Mouse (Mus musculus): Measurements from ENCODE around the gene Wdr70. TPM values are rescaled to one million over a fixed set of nuclear protein-coding genes. Genes with fewer than 3 reads are reported as not detected.

Gene Wdr70
- polyA plus RNA-seq, 1 experiment from 2014 or later = 37.0 TPM

DNA sequence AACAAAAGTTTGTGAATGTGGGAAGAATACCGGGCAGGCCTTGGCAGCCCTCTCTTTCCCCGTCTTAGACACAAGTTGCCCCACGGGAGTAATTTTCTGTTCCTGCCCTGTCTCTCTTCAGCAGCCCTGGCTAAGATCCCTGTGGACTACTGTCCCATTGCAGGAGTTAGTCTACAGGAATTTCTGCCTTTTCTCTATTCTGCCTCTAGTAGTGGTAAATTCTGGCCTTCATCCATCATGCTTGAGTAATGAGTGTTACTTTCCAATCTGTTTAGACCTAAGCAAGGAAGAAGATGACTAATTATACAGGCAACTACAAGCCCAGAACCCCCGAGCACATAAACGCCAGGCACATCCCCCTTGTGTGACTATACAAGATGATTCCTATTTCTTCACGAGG lies 136.2 kb downstream of the Wdr70 start:
- H3K4me3 ChIP-seq (ENCODE audit: control insufficient read depth in 1 of 2, insufficient read depth in 1 of 2, low read depth in 1 of 2, low read length in 2 of 2) = no peak overlapping the region
- H3K9ac ChIP-seq (ENCODE audit: low read length) = no peak overlapping the region
- no peak for ATAC-seq (ENCODE audit: insufficient number of reproducible peaks, insufficient read depth, low FRiP score, low read depth)
- no peaks in the 10 kb centered on the region for H3K36me3 ChIP-seq (ENCODE audit: control insufficient read depth, insufficient read depth, low read length)
- 83% methylated on average over 6 of the region's 6 CpGs for WGBS
- H3K27me3 ChIP-seq (ENCODE audit: control insufficient read depth, insufficient read depth, low read length) = no peaks in the 10 kb centered on the region
- H3K4me1 ChIP-seq (ENCODE audit: control insufficient read depth in 2 of 2, insufficient read depth in 2 of 2, low read length in 2 of 2) = no peaks in the 10 kb centered on the region
- H3K4me2 ChIP-seq (ENCODE audit: low read length) = no peak overlapping the region
- no peaks in the 10 kb centered on the region for H3K9me3 ChIP-seq (ENCODE audit: control insufficient read depth, low read length)
- no peak overlapping the region for H3K27ac ChIP-seq (replicated peaks in 1 of 2; ENCODE audit: control insufficient read depth in 1 of 2, insufficient read depth in 1 of 2, low read depth in 2 of 2, low read length in 2 of 2)

DNA sequence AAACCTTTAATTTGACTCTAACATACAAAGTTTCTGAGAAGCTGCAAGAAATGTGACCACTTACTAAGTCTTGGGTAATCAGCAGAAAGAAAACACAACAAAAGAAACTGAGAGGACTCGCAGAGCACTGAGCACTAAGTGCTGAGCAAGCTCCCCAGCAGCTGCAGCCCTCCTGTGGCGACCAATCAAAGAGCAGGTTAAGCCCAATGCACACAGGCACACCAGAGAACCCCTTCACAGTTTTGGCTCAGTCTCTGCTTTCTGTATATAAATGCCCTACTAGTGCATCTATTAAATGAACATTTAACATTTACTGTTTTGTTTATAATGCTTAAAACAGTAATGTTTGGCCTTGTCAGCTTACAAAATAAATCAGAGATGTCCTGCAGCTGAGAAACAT lies 137.5 kb downstream of the Wdr70 start:
- H3K9ac ChIP-seq (ENCODE audit: low read length) = no peak overlapping the region
- H3K36me3 ChIP-seq (ENCODE audit: control insufficient read depth, insufficient read depth, low read length) = no peaks in the 10 kb centered on the region
- no peaks in the 10 kb centered on the region for H3K9me3 ChIP-seq (ENCODE audit: control insufficient read depth, low read length)
- ATAC-seq (ENCODE audit: insufficient number of reproducible peaks, insufficient read depth, low FRiP score, low read depth) = no peak
- H3K4me3 ChIP-seq (ENCODE audit: control insufficient read depth in 1 of 2, insufficient read depth in 1 of 2, low read depth in 1 of 2, low read length in 2 of 2) = no peak overlapping the region
- H3K27me3 ChIP-seq (ENCODE audit: control insufficient read depth, insufficient read depth, low read length) = no peaks in the 10 kb centered on the region
- WGBS = 42% methylated on average over 2 of the region's 2 CpGs
- no peak overlapping the region for H3K4me2 ChIP-seq (ENCODE audit: low read length)
- H3K4me1 ChIP-seq (ENCODE audit: control insufficient read depth in 2 of 2, insufficient read depth in 2 of 2, low read length in 2 of 2) = no peaks in the 10 kb centered on the region
- no peak overlapping the region for H3K27ac ChIP-seq (replicated peaks in 1 of 2; ENCODE audit: control insufficient read depth in 1 of 2, insufficient read depth in 1 of 2, low read depth in 2 of 2, low read length in 2 of 2)

DNA sequence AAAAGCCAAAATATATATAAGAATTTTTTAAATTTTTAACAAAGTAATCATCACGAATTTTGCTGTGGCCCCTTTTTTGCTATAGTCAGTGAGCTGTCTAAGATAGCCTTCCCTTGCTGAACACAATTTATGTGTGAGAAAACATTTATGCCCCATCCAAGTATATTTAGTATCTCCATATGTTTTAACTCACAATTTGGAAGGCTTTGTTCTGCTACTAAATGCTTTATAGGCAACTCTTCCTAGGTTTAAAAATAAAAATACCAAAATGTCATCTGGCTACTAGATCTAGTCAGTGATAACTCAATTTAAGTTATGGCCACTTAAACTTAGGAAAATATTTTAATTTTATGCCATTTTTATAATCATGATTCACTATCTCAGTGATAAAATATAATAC lies 142.1 kb downstream of the Wdr70 start:
- Histone ChIP-seq H3K27ac (replicated peaks in 1 of 2; ENCODE audit: control insufficient read depth in 1 of 2, insufficient read depth in 1 of 2, low read depth in 2 of 2, low read length in 2 of 2) (no peak overlapping the region), H3K27me3 (ENCODE audit: control insufficient read depth, insufficient read depth, low read length) (no peaks in the 10 kb centered on the region), H3K9ac (ENCODE audit: low read length) (no peak overlapping the region), H3K4me1 (ENCODE audit: control insufficient read depth in 2 of 2, insufficient read depth in 2 of 2, low read length in 2 of 2) (no peaks in the 10 kb centered on the region), H3K4me2 (ENCODE audit: low read length) (no peak overlapping the region), H3K4me3 (ENCODE audit: control insufficient read depth in 1 of 2, insufficient read depth in 1 of 2, low read depth in 1 of 2, low read length in 2 of 2) (no peak overlapping the region), H3K9me3 (ENCODE audit: control insufficient read depth, low read length) (no peaks in the 10 kb centered on the region), H3K36me3 (ENCODE audit: control insufficient read depth, insufficient read depth, low read length) (no peaks in the 10 kb centered on the region)
- no peak for ATAC-seq (ENCODE audit: insufficient number of reproducible peaks, insufficient read depth, low FRiP score, low read depth)
- 76% methylated on average over 1 of the region's 1 CpGs for WGBS

GRCm38 (mm10) chr15:7950561-7950960 lies 148.4 kb downstream of the Wdr70 start:
- no peaks in the 10 kb centered on the region for H3K9me3 ChIP-seq (ENCODE audit: control insufficient read depth, low read length)
- H3K36me3 ChIP-seq (ENCODE audit: control insufficient read depth, insufficient read depth, low read length) = no peaks in the 10 kb centered on the region
- H3K27me3 ChIP-seq (ENCODE audit: control insufficient read depth, insufficient read depth, low read length) = no peaks in the 10 kb centered on the region
- no peak for ATAC-seq (ENCODE audit: insufficient number of reproducible peaks, insufficient read depth, low FRiP score, low read depth)
- no peak overlapping the region for H3K9ac ChIP-seq (ENCODE audit: low read length)
- 87% methylated on average over 7 of the region's 7 CpGs for WGBS
- no peak overlapping the region for H3K4me3 ChIP-seq (ENCODE audit: control insufficient read depth in 1 of 2, insufficient read depth in 1 of 2, low read depth in 1 of 2, low read length in 2 of 2)
- H3K4me2 ChIP-seq (ENCODE audit: low read length) = no peak overlapping the region
- no peaks in the 10 kb centered on the region for H3K4me1 ChIP-seq (ENCODE audit: control insufficient read depth in 2 of 2, insufficient read depth in 2 of 2, low read length in 2 of 2)
- no peak overlapping the region for H3K27ac ChIP-seq (replicated peaks in 1 of 2; ENCODE audit: control insufficient read depth in 1 of 2, insufficient read depth in 1 of 2, low read depth in 2 of 2, low read length in 2 of 2)

GRCm38 (mm10) chr15:7941690-7942089 lies 157.3 kb downstream of the Wdr70 start:
- H3K4me2 ChIP-seq (ENCODE audit: low read length) = 0 out of 2 replicates have a peak overlapping the region, but pooled peaks have one; percentile 5
- no peaks in the 10 kb centered on the region for H3K36me3 ChIP-seq (ENCODE audit: control insufficient read depth, insufficient read depth, low read length)
- no peak for ATAC-seq (ENCODE audit: insufficient number of reproducible peaks, insufficient read depth, low FRiP score, low read depth)
- no peak overlapping the region for H3K4me3 ChIP-seq (ENCODE audit: control insufficient read depth in 1 of 2, insufficient read depth in 1 of 2, low read depth in 1 of 2, low read length in 2 of 2)
- H3K9me3 ChIP-seq (ENCODE audit: control insufficient read depth, low read length) = no peaks in the 10 kb centered on the region
- WGBS = 5% methylated on average over 3 of the region's 3 CpGs
- H3K9ac ChIP-seq (ENCODE audit: low read length) = no peak overlapping the region
- peaks cover 2 to 9% of the 10 kb centered on the region in 2 experiments; a peak in 3 of 4 replicates for H3K4me1 ChIP-seq (ENCODE audit: control insufficient read depth in 2 of 2, insufficient read depth in 2 of 2, low read length in 2 of 2)
- peak overlapping the region; percentile 45 to 49; a peak in 3 of 4 replicates for H3K27ac ChIP-seq (replicated peaks in 1 of 2; ENCODE audit: control insufficient read depth in 1 of 2, insufficient read depth in 1 of 2, low read depth in 2 of 2, low read length in 2 of 2)
- H3K27me3 ChIP-seq (ENCODE audit: control insufficient read depth, insufficient read depth, low read length) = no peaks in the 10 kb centered on the region

GRCm38 (mm10) chr15:7935571-7936165 lies 163.3 kb downstream of the Wdr70 start:
- no peak overlapping the region for H3K4me3 ChIP-seq (ENCODE audit: control insufficient read depth in 1 of 2, insufficient read depth in 1 of 2, low read depth in 1 of 2, low read length in 2 of 2)
- H3K27me3 ChIP-seq (ENCODE audit: control insufficient read depth, insufficient read depth, low read length) = no peaks in the 10 kb centered on the region
- peak; percentile 43; the same call in 1 of the 2 replicates for ATAC-seq (ENCODE audit: insufficient number of reproducible peaks, insufficient read depth, low FRiP score, low read depth)
- WGBS = 42% methylated on average over 7 of the region's 7 CpGs
- no peaks in the 10 kb centered on the region for H3K9me3 ChIP-seq (ENCODE audit: control insufficient read depth, low read length)
- no peaks in the 10 kb centered on the region for H3K36me3 ChIP-seq (ENCODE audit: control insufficient read depth, insufficient read depth, low read length)
- H3K9ac ChIP-seq (ENCODE audit: low read length) = no peak overlapping the region
- H3K27ac ChIP-seq (replicated peaks in 1 of 2; ENCODE audit: control insufficient read depth in 1 of 2, insufficient read depth in 1 of 2, low read depth in 2 of 2, low read length in 2 of 2) = no peak overlapping the region
- peaks cover 10 to 16% of the 10 kb centered on the region in 2 experiments for H3K4me1 ChIP-seq (ENCODE audit: control insufficient read depth in 2 of 2, insufficient read depth in 2 of 2, low read length in 2 of 2)
- no peak overlapping the region for H3K4me2 ChIP-seq (ENCODE audit: low read length)

DNA sequence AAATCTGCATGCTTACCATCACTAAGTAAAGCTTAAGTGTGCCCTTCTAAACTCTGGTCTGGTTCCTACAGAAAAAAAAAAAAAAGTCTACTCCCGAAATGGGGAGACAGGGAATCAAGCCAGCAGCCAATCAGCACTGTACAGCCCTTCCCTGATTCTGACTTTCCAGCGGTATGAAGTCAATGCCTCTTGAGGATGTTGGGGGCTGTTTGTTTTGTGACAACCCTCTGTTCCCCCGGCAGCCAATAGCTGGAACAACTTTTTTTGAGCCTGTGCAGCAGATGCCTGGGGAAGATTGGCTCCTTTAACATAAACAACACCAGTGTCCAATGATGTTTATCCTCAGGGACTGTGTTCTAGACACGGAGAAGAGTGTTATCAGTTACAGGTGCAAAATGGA lies 164.4 kb downstream of the Wdr70 start:
- peaks cover 10 to 16% of the 10 kb centered on the region in 2 experiments for H3K4me1 ChIP-seq (ENCODE audit: control insufficient read depth in 2 of 2, insufficient read depth in 2 of 2, low read length in 2 of 2)
- WGBS = 26% methylated on average over 4 of the region's 4 CpGs
- H3K27me3 ChIP-seq (ENCODE audit: control insufficient read depth, insufficient read depth, low read length) = no peaks in the 10 kb centered on the region
- ATAC-seq (ENCODE audit: insufficient number of reproducible peaks, insufficient read depth, low FRiP score, low read depth) = no peak
- peak overlapping the region; percentile 6 to 20; a peak in 2 of 4 replicates for H3K4me3 ChIP-seq (ENCODE audit: control insufficient read depth in 1 of 2, insufficient read depth in 1 of 2, low read depth in 1 of 2, low read length in 2 of 2)
- H3K4me2 ChIP-seq (ENCODE audit: low read length) = peak overlapping the region; percentile 65
- no peaks in the 10 kb centered on the region for H3K36me3 ChIP-seq (ENCODE audit: control insufficient read depth, insufficient read depth, low read length)
- no peak overlapping the region; a peak in 1 of 4 replicates for H3K27ac ChIP-seq (replicated peaks in 1 of 2; ENCODE audit: control insufficient read depth in 1 of 2, insufficient read depth in 1 of 2, low read depth in 2 of 2, low read length in 2 of 2)
- no peaks in the 10 kb centered on the region for H3K9me3 ChIP-seq (ENCODE audit: control insufficient read depth, low read length)
- H3K9ac ChIP-seq (ENCODE audit: low read length) = no peak overlapping the region

DNA sequence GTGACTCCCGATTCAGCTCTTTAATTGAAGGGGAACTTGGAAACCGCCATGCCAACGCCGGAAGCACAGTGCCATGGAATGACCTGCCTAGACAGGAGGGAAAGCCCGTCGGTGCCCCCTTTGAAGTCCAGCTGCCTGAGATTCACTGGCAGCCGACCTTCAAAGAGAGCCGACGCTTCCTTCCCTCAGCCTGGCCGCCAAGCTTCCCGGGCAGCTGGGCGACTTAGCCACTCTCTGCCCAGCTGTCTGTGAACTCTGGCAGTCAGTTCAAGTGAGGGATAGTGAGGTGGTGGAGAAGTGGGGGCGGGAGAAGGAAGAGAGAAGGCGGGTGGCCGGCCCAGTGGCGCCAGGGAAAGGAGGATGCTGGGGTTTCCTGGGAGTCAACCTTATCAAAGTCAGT lies 164.9 kb downstream of the Wdr70 start:
- no peaks in the 10 kb centered on the region for H3K9me3 ChIP-seq (ENCODE audit: control insufficient read depth, low read length)
- H3K9ac ChIP-seq (ENCODE audit: low read length) = no peak overlapping the region
- H3K4me1 ChIP-seq (ENCODE audit: control insufficient read depth in 2 of 2, insufficient read depth in 2 of 2, low read length in 2 of 2) = peaks cover 10 to 16% of the 10 kb centered on the region in 2 experiments
- 18% methylated on average over 16 of the region's 16 CpGs for WGBS
- peak overlapping the region; percentile 6 to 20 for H3K4me3 ChIP-seq (ENCODE audit: control insufficient read depth in 1 of 2, insufficient read depth in 1 of 2, low read depth in 1 of 2, low read length in 2 of 2)
- peak overlapping the region; percentile 65 for H3K4me2 ChIP-seq (ENCODE audit: low read length)
- H3K27me3 ChIP-seq (ENCODE audit: control insufficient read depth, insufficient read depth, low read length) = no peaks in the 10 kb centered on the region
- ATAC-seq (ENCODE audit: insufficient number of reproducible peaks, insufficient read depth, low FRiP score, low read depth) = 0 out of 2 replicates have a peak, but pooled peaks have one; percentile 31
- no peaks in the 10 kb centered on the region for H3K36me3 ChIP-seq (ENCODE audit: control insufficient read depth, insufficient read depth, low read length)
- H3K27ac ChIP-seq (replicated peaks in 1 of 2; ENCODE audit: control insufficient read depth in 1 of 2, insufficient read depth in 1 of 2, low read depth in 2 of 2, low read length in 2 of 2) = peak overlapping the region in 1 of 2 experiments; percentile 10; a peak in 2 of 4 replicates

Measured in heart, embryonic 14.5 days (tissue).